Mouse (Mus musculus) heart, embryonic 16.5 days (tissue): ENCODE results near the gene Mag. TPM values are rescaled to one million over a fixed set of nuclear protein-coding genes. Genes with fewer than 3 reads are reported as not detected.

Source experiments
- ATAC-seq: fragments of 200-750 bp; cut with Nextera tagmentation; replicated peaks from 2 replicates; pipeline ENCODE4 v1.8.0; 2017; ENCODE audit warnings: moderate number of reproducible peaks; ENCODE audit not compliant: insufficient read depth, low FRiP score; ENCODE audit errors: extremely low read depth
- H3K27ac ChIP-seq: fragments of 300-500 bp; sonication (generic); 2 replicates; pipeline ENCODE4 v1.5.1; 2014; ENCODE audit warnings: mild to moderate bottlenecking, low read length, control low read depth, moderate library complexity
- H3K27me3 ChIP-seq: fragments of 300-500 bp; sonication (generic); 2 replicates; pipeline ENCODE4 v1.6.1; 2014; ENCODE audit warnings: low read length, mixed read lengths; ENCODE audit not compliant: control insufficient read depth, insufficient read depth
- H3K36me3 ChIP-seq: fragments of 300-500 bp; sonication (generic); 2 replicates; pipeline ENCODE4 v1.6.1; 2014; ENCODE audit not compliant: control insufficient read depth, insufficient read depth
- H3K4me1 ChIP-seq: fragments of 300-500 bp; sonication (generic); 2 replicates; pipeline ENCODE4 v1.6.1; 2014; ENCODE audit warnings: low read length, mixed read lengths; ENCODE audit not compliant: control insufficient read depth, insufficient read depth
- H3K4me2 ChIP-seq: fragments of 300-500 bp; sonication (generic); 2 replicates; pipeline ENCODE4 v1.6.1; 2014; ENCODE audit warnings: low read depth, mild to moderate bottlenecking, control low read depth, low read length
- H3K4me3 ChIP-seq: fragments of 300-500 bp; sonication (generic); 2 replicates; pipeline ENCODE4 v1.5.1; 2014; ENCODE audit warnings: mild to moderate bottlenecking, control low read depth, low read length
- H3K9ac ChIP-seq: fragments of 300-500 bp; sonication (generic); 2 replicates; pipeline ENCODE4 v1.6.1; 2014; ENCODE audit warnings: low read length, control low read depth
- H3K9me3 ChIP-seq: fragments of 300-500 bp; sonication (generic); replicated peaks from 2 replicates; pipeline ENCODE4 v1.6.1; 2016; ENCODE audit warnings: low read length; ENCODE audit not compliant: control insufficient read depth
- WGBS: fragments of 180-500 bp; shearing (Covaris S2); extraction: QIAGEN DNeasy Blood & Tissue Kit; methylation state at CpG from one replicate; pipeline ENCODE4 v1.1.7; 2014; 5-methylcytosine and 5-hydroxymethylcytosine counted together
- polyA plus RNA-seq: library from polyadenylated mRNA; unstranded; fragments of >200 nt; fragmentation: Nextera tagmentation; extraction: Ambion mirVana; gene quantifications from 2 replicates; pipeline ENCODE4 v1.2.1, GENCODE M21; 2015

Gene Mag
- polyA plus RNA-seq, 1 experiment from 2014 or later = 0.24 TPM

DNA sequence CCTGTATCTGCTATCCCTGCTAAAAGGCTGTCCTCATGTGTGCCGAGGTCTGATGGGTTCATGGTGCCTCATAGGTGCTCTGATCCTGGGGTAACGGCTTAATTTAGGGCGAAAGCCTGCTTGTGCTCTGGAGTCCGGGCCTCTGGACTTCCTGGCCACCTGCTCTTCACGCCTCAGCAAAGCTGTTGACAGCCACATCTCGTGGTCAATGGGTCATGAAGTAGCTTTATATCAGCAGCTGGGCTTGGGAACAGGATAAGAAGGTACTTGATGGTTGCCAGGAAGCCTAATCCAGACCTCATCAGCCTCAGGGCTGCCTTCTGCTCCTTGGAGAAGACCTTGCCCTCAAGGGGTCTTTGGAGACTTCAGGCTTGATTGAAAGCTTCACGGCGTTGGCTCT lies 51.3 kb downstream of the Mag start:
- H3K9me3 ChIP-seq = no peaks in the 10 kb centered on the region
- H3K4me1 ChIP-seq = peaks cover 10% of the 10 kb centered on the region; the same call in 1 of the 2 replicates
- H3K27me3 ChIP-seq = peaks cover 15% of the 10 kb centered on the region
- no peaks in the 10 kb centered on the region for H3K36me3 ChIP-seq
- H3K9ac ChIP-seq = no peak overlapping the region
- H3K27ac ChIP-seq = no peak overlapping the region
- no peak overlapping the region for H3K4me3 ChIP-seq
- H3K4me2 ChIP-seq = no peak overlapping the region
- 45% methylated on average over 8 of the region's 8 CpGs for WGBS
- no peak for ATAC-seq

DNA sequence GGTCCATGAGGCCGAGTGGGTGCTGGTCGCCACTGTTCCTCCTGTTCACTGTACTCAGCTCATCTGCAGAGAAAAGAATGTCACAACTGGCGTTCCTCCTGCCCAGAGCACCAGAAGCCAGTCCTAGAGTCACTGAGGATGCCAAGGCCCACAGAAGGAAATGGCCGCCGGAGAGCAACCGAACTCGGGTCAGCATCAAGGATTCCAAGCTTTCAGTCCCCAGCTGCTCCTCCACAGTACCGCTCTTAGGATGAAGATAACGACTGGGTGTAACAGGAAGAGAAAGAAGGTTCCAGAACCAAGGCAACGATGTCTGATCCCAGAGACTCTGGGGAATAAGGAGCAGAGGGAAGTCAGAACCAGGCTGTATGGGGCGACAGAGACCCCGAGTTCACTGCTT lies 53.2 kb downstream of the Mag start, which contains the start of gene Ffar1:
Ffar1 (minus strand) TSS at position 101 of the 400 bp plus-strand sequence.
- Histone ChIP-seq H3K4me2 (no peak within 1 kb of the TSS), H3K9ac (no peak within 1 kb of the TSS), H3K27ac (no peak within 1 kb of the TSS), H3K27me3 (peaks cover 15% of the 10 kb centered on the region), H3K4me1 (peaks cover 10% of the 10 kb centered on the region; the same call in 1 of the 2 replicates), H3K9me3 (no peaks in the 10 kb centered on the region), H3K4me3 (no peak within 1 kb of the TSS), H3K36me3 (no peaks in the 10 kb centered on the region)
- no peak for ATAC-seq
- 77% methylated on average over 12 of the region's 12 CpGs for WGBS

DNA sequence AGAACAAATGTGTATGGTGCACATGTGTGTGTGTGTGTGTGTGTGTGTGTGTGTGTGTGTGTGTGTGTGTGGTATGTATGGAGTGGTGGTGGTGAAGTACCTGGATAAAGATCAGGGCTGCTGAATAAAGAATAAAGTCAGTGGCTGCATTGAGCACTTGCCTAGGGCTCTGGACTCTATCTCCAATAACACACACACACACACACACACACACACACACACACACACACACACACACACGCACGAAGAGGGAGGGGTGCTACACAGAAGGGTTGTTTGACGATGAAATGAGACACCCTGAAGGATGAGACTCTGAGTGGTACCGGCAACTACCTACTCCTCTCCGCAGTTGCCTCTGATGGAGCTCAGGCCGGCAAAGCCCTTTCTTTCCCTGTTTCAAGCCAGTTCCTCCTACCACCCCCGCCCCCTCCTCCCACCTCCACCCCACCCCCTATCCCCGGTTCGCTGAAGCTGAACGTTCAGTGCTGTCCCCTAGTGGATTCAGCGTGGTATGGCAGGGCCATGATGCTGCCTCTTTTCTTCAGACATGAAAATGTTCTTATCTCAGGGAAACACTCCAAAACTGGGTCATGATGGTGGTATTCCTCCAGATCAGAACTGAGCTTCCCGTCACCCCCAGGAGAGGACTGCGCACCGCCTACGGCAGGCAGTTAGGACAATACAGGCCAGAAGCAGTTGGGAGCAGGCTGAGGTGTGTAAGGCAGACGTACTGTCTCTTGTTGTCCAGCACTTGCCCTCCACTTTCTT lies 54.9 kb downstream of the Mag start:
- no peak overlapping the region for H3K27ac ChIP-seq
- peaks cover 10% of the 10 kb centered on the region; the same call in 1 of the 2 replicates for H3K4me1 ChIP-seq
- peaks cover 19% of the 10 kb centered on the region for H3K27me3 ChIP-seq
- no peaks in the 10 kb centered on the region for H3K36me3 ChIP-seq
- ATAC-seq = no peak
- WGBS = 10% methylated on average over 14 of the region's 16 CpGs
- no peaks in the 10 kb centered on the region for H3K9me3 ChIP-seq
- H3K9ac ChIP-seq = no peak overlapping the region
- H3K4me2 ChIP-seq = peak overlapping the region; percentile 52
- no peak overlapping the region for H3K4me3 ChIP-seq

DNA sequence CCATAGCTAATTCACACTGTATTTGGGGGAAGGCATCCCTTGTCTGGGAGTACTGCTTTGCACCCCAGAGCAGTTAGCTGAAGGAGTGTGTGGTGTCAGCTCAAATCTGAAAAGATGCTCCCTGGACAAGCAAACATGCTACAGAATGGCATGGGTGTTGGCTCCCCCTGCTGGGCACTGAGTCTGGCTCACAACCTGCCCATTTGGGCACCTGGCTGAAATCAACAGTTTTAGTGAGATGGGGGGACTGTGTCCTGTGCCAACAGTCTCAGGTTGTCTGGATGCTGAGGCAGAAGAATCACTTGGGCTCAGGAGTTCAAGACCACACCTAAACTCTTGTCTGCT lies 55.4 kb downstream of the Mag start:
- Histone ChIP-seq H3K27ac (no peak overlapping the region), H3K4me2 (no peak overlapping the region), H3K9ac (no peak overlapping the region), H3K4me1 (peaks cover 10% of the 10 kb centered on the region; the same call in 1 of the 2 replicates), H3K36me3 (no peaks in the 10 kb centered on the region), H3K9me3 (no peaks in the 10 kb centered on the region), H3K4me3 (no peak overlapping the region), H3K27me3 (peaks cover 21% of the 10 kb centered on the region)
- ATAC-seq = no peak; the same call in 1 of the 2 replicates

DNA sequence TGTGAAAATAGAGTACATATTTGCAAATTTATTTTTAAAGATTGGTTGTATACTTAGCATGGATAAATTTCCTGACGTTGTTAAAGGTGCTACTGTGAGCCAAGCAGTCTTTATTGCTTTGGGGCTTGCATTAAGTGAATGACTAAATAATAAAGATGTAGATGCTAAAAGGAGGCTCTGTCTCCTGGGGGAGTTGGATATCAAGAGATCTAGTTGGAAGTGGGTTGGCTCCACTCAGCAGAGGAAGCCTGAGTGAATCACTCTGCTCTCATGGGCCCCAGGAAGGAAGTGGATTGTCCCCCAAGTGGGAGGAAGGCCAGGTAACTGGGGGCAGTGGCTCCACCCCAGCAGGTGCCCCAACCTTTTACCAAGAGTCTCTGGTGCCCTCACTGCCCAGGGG lies 56.9 kb downstream of the Mag start:
- no peak for ATAC-seq
- no peaks in the 10 kb centered on the region for H3K36me3 ChIP-seq
- H3K4me2 ChIP-seq = no peak overlapping the region
- no peaks in the 10 kb centered on the region for H3K9me3 ChIP-seq
- H3K27ac ChIP-seq = no peak overlapping the region
- H3K27me3 ChIP-seq = peaks cover 21% of the 10 kb centered on the region
- peaks cover 5% of the 10 kb centered on the region; the same call in 1 of the 2 replicates for H3K4me1 ChIP-seq
- no peak overlapping the region for H3K9ac ChIP-seq
- H3K4me3 ChIP-seq = no peak overlapping the region
- 65% methylated on average over 1 of the region's 1 CpGs for WGBS

DNA sequence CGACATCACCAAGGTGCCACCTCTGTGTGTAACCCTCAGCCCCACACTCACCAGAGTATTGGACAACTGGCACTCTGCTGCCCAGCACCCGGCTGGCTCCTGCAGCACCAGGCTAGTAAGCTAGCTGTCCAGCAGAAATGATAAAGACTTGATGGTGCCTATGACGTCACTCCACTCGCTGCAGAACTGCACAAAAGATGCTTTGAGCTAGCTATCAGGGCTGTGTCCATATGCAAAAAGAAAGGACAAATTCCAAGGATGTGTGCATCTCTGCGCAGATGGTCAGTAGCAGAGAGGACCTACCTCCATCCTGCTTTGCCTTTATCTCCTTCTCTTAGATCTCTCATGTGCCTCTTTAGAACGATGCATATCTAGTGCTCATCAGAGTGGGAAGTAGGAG lies 58.6 kb downstream of the Mag start, which contains the start of gene Ffar3:
Ffar3 (minus strand) TSS at position 101 of the 400 bp plus-strand sequence.
- peaks cover 10% of the 10 kb centered on the region for H3K27me3 ChIP-seq
- H3K9me3 ChIP-seq = no peaks in the 10 kb centered on the region
- no peak for ATAC-seq
- H3K4me3 ChIP-seq = no peak within 1 kb of the TSS
- no peak within 1 kb of the TSS for H3K9ac ChIP-seq
- H3K27ac ChIP-seq = no peak within 1 kb of the TSS
- 47% methylated on average over 6 of the region's 6 CpGs for WGBS
- H3K4me2 ChIP-seq = no peak within 1 kb of the TSS
- peaks cover 5% of the 10 kb centered on the region; the same call in 1 of the 2 replicates for H3K4me1 ChIP-seq
- no peaks in the 10 kb centered on the region for H3K36me3 ChIP-seq

DNA sequence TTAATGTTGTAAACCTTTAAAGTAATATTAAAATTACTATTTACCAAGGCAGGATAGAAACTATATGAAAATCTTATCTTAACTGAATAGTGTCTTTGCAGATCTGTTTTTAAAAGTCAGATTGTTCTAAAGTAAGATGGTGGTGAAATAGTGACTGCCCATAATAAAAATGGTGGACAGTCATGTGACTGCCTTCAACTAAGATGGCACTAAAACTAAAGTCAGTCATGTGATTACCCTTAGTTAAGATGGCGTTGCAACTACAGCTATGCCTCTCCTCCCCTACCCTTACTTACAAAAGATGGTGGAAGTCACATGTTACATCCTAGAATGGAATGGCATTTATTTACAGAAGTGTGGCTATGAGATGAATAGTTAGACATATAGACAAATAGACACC lies 63.3 kb downstream of the Mag start:
- no peak overlapping the region for H3K4me3 ChIP-seq
- no peak for ATAC-seq
- no peak overlapping the region for H3K4me2 ChIP-seq
- no peaks in the 10 kb centered on the region for H3K4me1 ChIP-seq
- peaks cover 6% of the 10 kb centered on the region for H3K27me3 ChIP-seq
- H3K9me3 ChIP-seq = no peaks in the 10 kb centered on the region
- no peaks in the 10 kb centered on the region for H3K36me3 ChIP-seq
- 76% methylated on average over 1 of the region's 1 CpGs for WGBS
- H3K9ac ChIP-seq = no peak overlapping the region
- no peak overlapping the region for H3K27ac ChIP-seq

Other genes with a start within 250 kb of the Mag start
- gene Haus5, start 249.9 kb downstream of the Mag start, polyA plus RNA-seq = 32.2 and 32.6 TPM in 2 replicates
- not detected in 2 replicates for gene Pmis2, start 243.3 kb downstream of the Mag start, polyA plus RNA-seq
- 1.0 and 1.8 TPM in 2 replicates for gene 2200002J24Rik, start 215.9 kb downstream of the Mag start, polyA plus RNA-seq
- gene Atp4a, start 202.7 kb downstream of the Mag start, polyA plus RNA-seq = 0.37 and 0.39 TPM in 2 replicates
- 197 and 203 TPM in 2 replicates for gene Tmem147, start 185.3 kb downstream of the Mag start, polyA plus RNA-seq
- 0.21 and 0.47 TPM in 2 replicates for gene Gapdhs, start 171.2 kb downstream of the Mag start, polyA plus RNA-seq
- gene Sbsn, start 163.4 kb downstream of the Mag start, polyA plus RNA-seq = 1.6 and 1.8 TPM in 2 replicates
- 5.2 and 5.9 TPM in 2 replicates for gene Dmkn, start 151.1 kb downstream of the Mag start, polyA plus RNA-seq
- gene Krtdap, start 127.0 kb downstream of the Mag start, polyA plus RNA-seq = 2.0 and 2.7 TPM in 2 replicates
- 0.26 and 0.45 TPM in 2 replicates for gene Ffar2, start 91.1 kb downstream of the Mag start, polyA plus RNA-seq
- gene Ffar3, start 58.7 kb downstream of the Mag start, polyA plus RNA-seq = 0.10 TPM in 1 of 2 replicates, not detected in the other
- 0.04 TPM in 1 of 2 replicates, not detected in the other for gene Ffar1, start 53.3 kb downstream of the Mag start, polyA plus RNA-seq
- gene Cd22, start 34.5 kb downstream of the Mag start, polyA plus RNA-seq = 0.14 and 0.24 TPM in 2 replicates
- not detected in 2 replicates for gene Hamp2, start 9.8 kb upstream of the Mag start, polyA plus RNA-seq
- not detected in 2 replicates for gene Hamp, start 29.2 kb upstream of the Mag start, polyA plus RNA-seq
- 15.5 and 16.6 TPM in 2 replicates for gene Usf2, start 41.9 kb upstream of the Mag start, polyA plus RNA-seq
- 10.8 and 14.5 TPM in 2 replicates for gene Lsr, start 58.6 kb upstream of the Mag start, polyA plus RNA-seq
- 0.70 and 0.90 TPM in 2 replicates for gene Fam187b, start 58.9 kb upstream of the Mag start, polyA plus RNA-seq
- gene Fxyd5, start 127.6 kb upstream of the Mag start, polyA plus RNA-seq = 44.7 and 46.7 TPM in 2 replicates
- gene Fxyd7, start 136.6 kb upstream of the Mag start, polyA plus RNA-seq = 1.1 TPM in 2 replicates
- gene Fxyd1, start 142.3 kb upstream of the Mag start, polyA plus RNA-seq = 1,006 and 1,110 TPM in 2 replicates
- gene Lgi4, start 144.5 kb upstream of the Mag start, polyA plus RNA-seq = 0.09 and 0.11 TPM in 2 replicates
- 8.0 and 10.1 TPM in 2 replicates for gene Fxyd3, start 161.8 kb upstream of the Mag start, polyA plus RNA-seq
- 2.6 and 3.1 TPM in 2 replicates for gene Hpn, start 200.4 kb upstream of the Mag start, polyA plus RNA-seq
- gene Scn1b, start 212.1 kb upstream of the Mag start, polyA plus RNA-seq = 2.8 and 3.5 TPM in 2 replicates
- 53.1 and 58.0 TPM in 2 replicates for gene Gramd1a, start 241.0 kb upstream of the Mag start, polyA plus RNA-seq